Mouse (Mus musculus) erythroid progenitor cell, adult 5-6 weeks (primary cell): ENCODE results near the gene Rundc3a. TPM values are rescaled to one million over a fixed set of nuclear protein-coding genes. Genes with fewer than 3 reads are reported as not detected.

Source experiments
- ATAC-seq: replicated peaks from 2 replicates; pipeline ENCODE4 v1.8.0; 2016; ENCODE audit warnings: moderate number of reproducible peaks, mild to moderate bottlenecking, moderate TSS enrichment, inconsistent platforms; ENCODE audit not compliant: poor library complexity, low FRiP score, severe bottlenecking
- total RNA-seq, 2 experiments: library from RNA; stranded (forward) in 1 of 2; stranded (reverse) in 1 of 2; fragments of 150-400 nt in 1 of 2; fragments of 186-747, 209-891 nt in 1 of 2; gene quantifications; 2 replicates each; pipeline versions ENCODE4 v1.2.3 to v1.2.4; 2015 to 2017; ENCODE audit warnings: low replicate concordance in 2 of 2

The Rundc3a gene
- total RNA-seq, 2 experiments from 2014 or later = not detected

- no peak for ATAC-seq
These were observed 50.5 kb downstream of the Rundc3a start for GRCm38 (mm10) chr11:102443740-102444139.

- ATAC-seq = no peak
These were observed 51.1 kb downstream of the Rundc3a start for GRCm38 (mm10) chr11:102444321-102444720.

GRCm38 (mm10) chr11:102444781-102445180 lies 51.6 kb downstream of the Rundc3a start:
- ATAC-seq = no peak

GRCm38 (mm10) chr11:102445264-102445890 lies 52.2 kb downstream of the Rundc3a start:
- no peak for ATAC-seq

- ATAC-seq = no peak
These were observed 52.7 kb downstream of the Rundc3a start for GRCm38 (mm10) chr11:102445891-102446361.

- ATAC-seq = no peak
These were observed 53.6 kb downstream of the Rundc3a start for GRCm38 (mm10) chr11:102446581-102447461.

- ATAC-seq = peak; percentile 55; the same call in 1 of the 2 replicates
These were observed 54.3 kb downstream of the Rundc3a start, which contains the start of gene Fam171a2 for GRCm38 (mm10) chr11:102447497-102447896. Gene Fam171a2 (minus strand): TSS chr11:102447682.

GRCm38 (mm10) chr11:102448327-102448726 lies 55.1 kb downstream of the Rundc3a start:
- ATAC-seq = no peak

GRCm38 (mm10) chr11:102449043-102450008 lies 56.1 kb downstream of the Rundc3a start:
- ATAC-seq = no peak

Other genes starting within 250 kb of the Rundc3a start
- 3.8 TPM in 1 of 2 replicates, not detected in the other for gene Nags, start 247.9 kb upstream of the Rundc3a start, total RNA-seq (2015; ENCODE audit: low replicate concordance)
- gene Nags, start 247.9 kb upstream of the Rundc3a start, total RNA-seq (2017; ENCODE audit: low replicate concordance) = not detected in 2 replicates
- 1.1 and 1.3 TPM in 2 replicates for gene Tmem101, start 237.0 kb upstream of the Rundc3a start, total RNA-seq (2015; ENCODE audit: low replicate concordance)
- gene Tmem101, start 237.0 kb upstream of the Rundc3a start, total RNA-seq (2017; ENCODE audit: low replicate concordance) = 2.9 and 5.1 TPM in 2 replicates
- 60.8 and 82.5 TPM in 2 replicates for gene Lsm12, start 208.1 kb upstream of the Rundc3a start, total RNA-seq (2015; ENCODE audit: low replicate concordance)
- 28.0 and 39.7 TPM in 2 replicates for gene Lsm12, start 208.1 kb upstream of the Rundc3a start, total RNA-seq (2017; ENCODE audit: low replicate concordance)
- gene G6pc3, start 203.8 kb upstream of the Rundc3a start, total RNA-seq (2015; ENCODE audit: low replicate concordance) = 4.0 and 14.3 TPM in 2 replicates
- gene G6pc3, start 203.8 kb upstream of the Rundc3a start, total RNA-seq (2017; ENCODE audit: low replicate concordance) = 4.4 and 8.6 TPM in 2 replicates
- 11.9 and 36.9 TPM in 2 replicates for gene Hdac5, start 163.2 kb upstream of the Rundc3a start, total RNA-seq (2015; ENCODE audit: low replicate concordance)
- 6.4 and 9.9 TPM in 2 replicates for gene Hdac5, start 163.2 kb upstream of the Rundc3a start, total RNA-seq (2017; ENCODE audit: low replicate concordance)
- 26.7 and 30.2 TPM in 2 replicates for gene BC030867, start 144.5 kb upstream of the Rundc3a start, total RNA-seq (2015; ENCODE audit: low replicate concordance)
- 14.4 and 14.5 TPM in 2 replicates for gene BC030867, start 144.5 kb upstream of the Rundc3a start, total RNA-seq (2017; ENCODE audit: low replicate concordance)
- not detected in 2 replicates for gene Asb16, start 124.7 kb upstream of the Rundc3a start, total RNA-seq (2015; ENCODE audit: low replicate concordance)
- not detected in 2 replicates for gene Asb16, start 124.7 kb upstream of the Rundc3a start, total RNA-seq (2017; ENCODE audit: low replicate concordance)
- 46.1 and 52.6 TPM in 2 replicates for gene Tmub2, start 108.5 kb upstream of the Rundc3a start, total RNA-seq (2015; ENCODE audit: low replicate concordance)
- 36.9 and 43.5 TPM in 2 replicates for gene Tmub2, start 108.5 kb upstream of the Rundc3a start, total RNA-seq (2017; ENCODE audit: low replicate concordance)
- gene Atxn7l3, start 96.8 kb upstream of the Rundc3a start, total RNA-seq (2015; ENCODE audit: low replicate concordance) = 14.3 and 22.0 TPM in 2 replicates
- 9.8 and 16.8 TPM in 2 replicates for gene Atxn7l3, start 96.8 kb upstream of the Rundc3a start, total RNA-seq (2017; ENCODE audit: low replicate concordance)
- 77.5 and 82.2 TPM in 2 replicates for gene Ubtf, start 73.7 kb upstream of the Rundc3a start, total RNA-seq (2015; ENCODE audit: low replicate concordance)
- 281 and 468 TPM in 2 replicates for gene Ubtf, start 73.7 kb upstream of the Rundc3a start, total RNA-seq (2017; ENCODE audit: low replicate concordance)
- 5,198 and 5,361 TPM in 2 replicates for gene Slc4a1, start 27.2 kb upstream of the Rundc3a start, total RNA-seq (2015; ENCODE audit: low replicate concordance)
- 5,184 and 5,388 TPM in 2 replicates for gene Slc4a1, start 27.2 kb upstream of the Rundc3a start, total RNA-seq (2017; ENCODE audit: low replicate concordance)
- gene Slc25a39, start 14.5 kb downstream of the Rundc3a start, total RNA-seq (2015; ENCODE audit: low replicate concordance) = 211 and 271 TPM in 2 replicates
- gene Slc25a39, start 14.5 kb downstream of the Rundc3a start, total RNA-seq (2017; ENCODE audit: low replicate concordance) = 78.9 and 80.8 TPM in 2 replicates
- gene Grn, start 36.9 kb downstream of the Rundc3a start, total RNA-seq (2015; ENCODE audit: low replicate concordance) = 90.1 and 125 TPM in 2 replicates
- gene Grn, start 36.9 kb downstream of the Rundc3a start, total RNA-seq (2017; ENCODE audit: low replicate concordance) = 38.5 and 49.9 TPM in 2 replicates
- not detected in 2 replicates for gene Fam171a2, start 54.3 kb downstream of the Rundc3a start, total RNA-seq (2015; ENCODE audit: low replicate concordance)
- not detected in 2 replicates for gene Fam171a2, start 54.3 kb downstream of the Rundc3a start, total RNA-seq (2017; ENCODE audit: low replicate concordance)
- gene Itga2b, start 76.7 kb downstream of the Rundc3a start, total RNA-seq (2015; ENCODE audit: low replicate concordance) = 4.2 and 15.9 TPM in 2 replicates
- gene Itga2b, start 76.7 kb downstream of the Rundc3a start, total RNA-seq (2017; ENCODE audit: low replicate concordance) = 20.4 and 34.3 TPM in 2 replicates
- gene Gpatch8, start 163.0 kb downstream of the Rundc3a start, total RNA-seq (2015; ENCODE audit: low replicate concordance) = 50.5 and 65.4 TPM in 2 replicates
- gene Gpatch8, start 163.0 kb downstream of the Rundc3a start, total RNA-seq (2017; ENCODE audit: low replicate concordance) = 57.3 and 90.6 TPM in 2 replicates
- gene Gm11627, start 186.1 kb downstream of the Rundc3a start, total RNA-seq (2015; ENCODE audit: low replicate concordance) = not detected in 2 replicates
- not detected in 2 replicates for gene Gm11627, start 186.1 kb downstream of the Rundc3a start, total RNA-seq (2017; ENCODE audit: low replicate concordance)
- not detected in 2 replicates for gene Fzd2, start 211.0 kb downstream of the Rundc3a start, total RNA-seq (2015; ENCODE audit: low replicate concordance)
- not detected in 2 replicates for gene Fzd2, start 211.0 kb downstream of the Rundc3a start, total RNA-seq (2017; ENCODE audit: low replicate concordance)